ENCODE assay signal across 25 mouse cellular contexts in the genomic region with DNA sequence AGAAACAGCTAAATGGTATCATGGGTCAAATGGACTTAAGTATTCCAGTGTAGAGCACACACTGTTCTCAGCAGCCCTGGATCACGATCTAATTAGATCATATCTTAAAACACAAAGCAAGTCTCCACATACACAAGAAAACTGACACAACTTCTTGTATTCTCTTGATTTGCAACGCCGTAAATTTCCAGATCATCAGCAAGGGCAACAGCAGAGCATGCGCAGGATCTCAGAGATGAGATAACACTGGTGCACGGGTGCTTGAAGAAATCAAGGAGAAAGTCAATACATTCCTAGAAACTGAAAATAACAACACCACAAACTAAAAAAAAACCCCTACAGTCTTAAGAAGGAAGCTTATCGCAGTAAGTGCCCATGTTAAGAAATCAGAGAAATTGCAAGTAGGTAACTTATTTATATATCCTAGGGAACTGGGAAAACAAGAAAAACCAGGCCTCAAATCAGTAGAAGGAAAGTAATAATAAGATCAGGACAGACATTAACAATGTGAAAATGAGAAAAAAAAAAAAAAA.
"Had no signal": no experiment of that assay in that cellular context is flagged by ENCODE, and none has a peak within 500 bp of the region (broad histone marks: within the 10 kb centered on the region; RNA-seq: fewer than 3 reads in every experiment).

No protein-coding gene starts in this region.

- H3K9me3 ChIP-seq: heart, embryonic 13.5 days; heart, embryonic 15.5 days; hindbrain, embryonic 13.5 days; hindbrain, embryonic 15.5 days; kidney, embryonic 15.5 days; limb, embryonic 13.5 days; limb, embryonic 15.5 days had no signal

- ATAC-seq: forebrain, postnatal 0 days; hindbrain, postnatal 0 days; intestine, embryonic 16.5 days had no signal

- H3K27ac ChIP-seq: heart, adult 2 months; heart, embryonic 13.5 days; heart, embryonic 15.5 days; hindbrain, embryonic 13.5 days; hindbrain, embryonic 15.5 days; hindbrain, postnatal 0 days; kidney, embryonic 15.5 days; kidney, postnatal 0 days; limb, embryonic 13.5 days; limb, embryonic 15.5 days had no signal

- H3K4me3 ChIP-seq: heart, adult 2 months; heart, embryonic 13.5 days; heart, embryonic 15.5 days; hindbrain, embryonic 13.5 days; hindbrain, embryonic 15.5 days; kidney, embryonic 15.5 days; limb, embryonic 13.5 days; limb, embryonic 15.5 days had no signal

- H3K4me2 ChIP-seq: heart, embryonic 11.5 days; heart, embryonic 13.5 days; heart, embryonic 15.5 days; hindbrain, embryonic 13.5 days; hindbrain, embryonic 15.5 days; kidney, embryonic 15.5 days; limb, embryonic 13.5 days; limb, embryonic 15.5 days had no signal

- H3K4me1 ChIP-seq: heart, embryonic 13.5 days; heart, embryonic 15.5 days; hindbrain, embryonic 15.5 days had no signal

- H3K36me3 ChIP-seq: heart, embryonic 13.5 days; heart, embryonic 15.5 days; hindbrain, embryonic 13.5 days; hindbrain, embryonic 15.5 days; kidney, embryonic 15.5 days; limb, embryonic 13.5 days; limb, embryonic 15.5 days had no signal

- H3K27me3 ChIP-seq: heart, embryonic 13.5 days; heart, embryonic 15.5 days; hindbrain, embryonic 13.5 days; hindbrain, embryonic 15.5 days; kidney, embryonic 15.5 days; limb, embryonic 13.5 days; limb, embryonic 15.5 days had no signal

- DNase-seq: forebrain, postnatal 0 days; gastrocnemius, postnatal 14 days; gastrocnemius, postnatal 36 days; heart, adult 2 months; heart, postnatal 14 days; heart, postnatal 36 days; kidney, adult 11 months; kidney, adult 2 months; kidney, adult 9 months; kidney, postnatal 14 days; kidney, postnatal 36 days; layer of hippocampus, adult 9-11 months; layer of hippocampus, postnatal 36 days; left cerebral cortex, postnatal 4 days had no signal

- H3K9ac ChIP-seq: forebrain, postnatal 0 days; heart, embryonic 13.5 days; heart, embryonic 15.5 days; hindbrain, embryonic 13.5 days; hindbrain, embryonic 15.5 days; kidney, embryonic 15.5 days; limb, embryonic 13.5 days; limb, embryonic 15.5 days had no signal
